Mouse (Mus musculus) heart, postnatal 10 days (tissue): ENCODE measurements around the gene Olfr419. TPM values are rescaled to one million over a fixed set of nuclear protein-coding genes. Genes with fewer than 3 reads are reported as not detected.
A peak's percentile ranks its signal among the peaks of the same experiment; 100 is the strongest.

Source experiments
- DNase-seq, 2 experiments: peaks; one replicate each; pipeline ENCODE4 v3.0.0; 2021
- intact Hi-C: fragments of 180-260 bp; cut with DNase I; formaldehyde crosslinking; loops from one replicate; pipeline ENCODE4 v1.15.1; 2025
- total RNA-seq, 2 experiments: library from RNA; stranded (reverse); gene quantifications; 2 replicates each; pipeline ENCODE4 v1.2.3; 2021

Olfr419 gene
- total RNA-seq: not detected

GRCm38 (mm10) chr1:174251961-174252360 is at the start of gene Olfr419:
Olfr419 (minus strand) TSS chr1:174252061.
- DNase-seq: no peak
- intact Hi-C loops: no loop called here

GRCm38 (mm10) chr1:174270643-174271042 is 18.8 kb upstream of the Olfr419 start:
- DNase-seq: no peak

GRCm38 (mm10) chr1:174269162-174269561 is 17.3 kb upstream of the Olfr419 start:
- no peak for DNase-seq
- intact Hi-C loops: no loop called here

More at GRCm38 (mm10) chr1:174270643-174271042, 18.8 kb upstream of the Olfr419 start:
- intact Hi-C loops: no loop called here

DNA sequence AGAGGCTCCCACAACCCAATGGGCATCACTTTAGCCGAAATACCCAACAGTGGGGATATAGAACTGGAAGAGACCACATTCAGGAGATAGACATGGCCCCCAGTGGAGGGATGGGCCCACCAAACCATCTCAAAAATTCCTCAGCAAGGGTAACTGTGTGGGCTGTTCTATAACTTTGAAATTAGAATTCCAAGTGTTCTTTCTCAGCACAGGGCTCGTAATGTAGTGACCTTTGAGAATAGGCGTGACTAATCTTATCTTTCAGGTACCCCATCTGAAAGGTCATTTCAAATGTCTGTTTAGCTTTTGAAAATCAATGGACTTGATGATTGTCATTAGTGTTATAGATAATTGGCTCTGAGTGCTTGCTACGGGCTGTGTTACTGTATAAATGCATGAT is 16.0 kb upstream of the Olfr419 start:
- DNase-seq: no peak
- intact Hi-C loops: no loop called here

- intact Hi-C loops: no loop called here
- DNase-seq: no peak
Measured at GRCm38 (mm10) chr1:174250376-174250775, 1.5 kb downstream of the Olfr419 start.

DNA sequence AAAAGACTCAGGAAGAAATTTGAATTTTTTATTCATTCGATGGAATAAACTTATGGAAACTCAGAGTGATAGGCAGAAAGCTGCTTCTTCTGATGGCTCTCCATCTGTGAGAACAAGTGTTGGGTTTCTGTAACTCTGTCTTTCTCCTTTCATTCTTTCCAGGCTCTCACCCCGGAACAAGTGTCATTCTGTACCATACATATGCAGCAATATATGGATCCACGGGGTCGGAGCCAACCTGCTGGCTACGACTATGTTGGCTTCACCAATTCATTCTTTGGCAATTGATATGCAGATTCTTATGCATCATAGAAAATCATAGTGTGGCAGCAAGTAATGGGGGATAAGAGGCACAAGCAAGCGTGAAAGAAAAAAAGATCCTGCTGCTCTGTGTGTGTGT is 4.7 kb downstream of the Olfr419 start:
- DNase-seq: no peak
- intact Hi-C loops: no loop called here

DNA sequence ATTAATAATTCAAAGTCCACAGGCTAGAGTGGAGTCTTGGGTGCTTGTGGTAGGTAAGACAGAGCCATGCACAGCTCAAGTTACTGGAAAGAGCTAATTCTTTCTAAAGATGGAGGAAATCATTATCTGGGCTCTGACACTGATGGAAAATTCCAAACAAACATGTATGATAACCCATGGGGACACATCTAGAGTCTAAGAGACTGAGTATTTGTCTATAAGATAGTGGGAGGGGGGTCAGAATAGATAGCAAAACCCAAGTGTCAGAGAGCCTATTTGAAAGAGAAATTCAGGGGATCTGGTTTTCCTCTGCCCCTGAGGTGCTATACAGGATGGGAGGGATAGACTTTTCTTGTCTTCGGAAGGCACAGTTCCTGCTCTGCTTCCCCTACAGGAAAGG is 5.8 kb downstream of the Olfr419 start:
- intact Hi-C loops: no loop called here
- DNase-seq: no peak

GRCm38 (mm10) chr1:174244621-174245020 is 7.2 kb downstream of the Olfr419 start:
- no peak for DNase-seq
- intact Hi-C loops: no loop called here

GRCm38 (mm10) chr1:174239916-174240315 is 11.9 kb downstream of the Olfr419 start:
- intact Hi-C loops: no loop called here
- peak; percentile 35 to 36 for DNase-seq

DNA sequence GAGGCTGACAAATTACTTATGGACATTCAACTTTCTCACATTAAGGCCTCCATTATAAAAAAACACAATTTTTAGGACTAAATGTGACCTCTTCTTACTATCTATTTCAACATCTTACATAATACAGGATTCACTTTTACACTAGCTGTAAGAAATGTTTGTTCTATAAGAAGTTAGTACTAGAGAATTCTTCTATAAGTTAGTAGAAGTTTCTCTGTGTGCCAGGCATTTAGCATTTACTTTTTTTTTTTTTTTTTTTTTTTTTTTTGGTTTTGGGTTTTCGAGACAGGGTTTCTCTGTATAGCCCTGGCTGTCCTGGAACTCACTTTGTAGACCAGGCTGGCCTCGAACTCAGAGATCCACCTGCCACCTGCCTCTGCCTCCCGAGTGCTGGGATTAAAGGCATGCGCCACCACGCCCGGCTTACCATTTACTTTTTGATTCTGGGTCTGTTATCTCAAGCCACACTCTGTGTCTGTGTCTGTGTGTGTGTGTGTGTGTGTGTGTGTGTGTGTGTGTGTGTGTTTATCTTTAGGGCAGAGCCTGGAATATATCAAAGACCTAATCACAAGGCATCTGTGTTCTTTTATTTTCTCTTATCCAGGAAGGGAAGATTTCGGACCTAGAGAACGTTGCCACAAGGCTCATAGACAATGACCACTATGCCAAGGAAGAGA is 35.2 kb downstream of the Olfr419 start:
- intact Hi-C loops: no loop called here
- no peak for DNase-seq

GRCm38 (mm10) chr1:174215270-174216038 is 36.4 kb downstream of the Olfr419 start:
- no peak for DNase-seq
- intact Hi-C loops: no loop called here

DNA sequence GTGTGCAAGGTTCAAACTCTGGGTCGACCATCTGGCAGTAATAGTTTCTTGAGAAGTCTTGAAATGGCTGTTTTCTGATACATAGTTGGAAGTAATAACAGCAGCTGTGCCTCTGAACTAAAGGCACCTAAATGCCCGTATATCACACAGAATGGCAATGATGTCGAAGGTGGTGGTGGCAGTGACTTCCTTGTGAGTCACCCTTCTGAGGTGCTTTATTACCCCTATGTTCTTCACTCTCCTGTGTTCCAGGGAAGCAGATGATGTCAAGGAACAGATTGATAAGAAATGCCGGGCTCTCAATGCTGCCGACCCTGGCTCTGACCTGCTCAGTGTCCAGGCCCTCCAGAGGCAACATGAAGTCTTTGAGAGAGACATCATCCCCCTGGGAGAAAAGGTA is 39.6 kb downstream of the Olfr419 start:
- no peak for DNase-seq
- intact Hi-C loops: no loop called here

GRCm38 (mm10) chr1:174204699-174205098 is 47.2 kb downstream of the Olfr419 start:
- no peak for DNase-seq
- intact Hi-C loops: no loop called here

Other genes starting within 250 kb of the Olfr419 start
- gene Ifi205, start 220.3 kb downstream of the Olfr419 start, total RNA-seq: under 1 TPM; 0.45 to 0.69 TPM
- gene Olfr433, start 211.4 kb downstream of the Olfr419 start, total RNA-seq: not detected
- not detected for gene Olfr432, start 202.9 kb downstream of the Olfr419 start, total RNA-seq
- gene Olfr430, start 185.5 kb downstream of the Olfr419 start, total RNA-seq: not detected
- not detected for gene Olfr429, start 167.7 kb downstream of the Olfr419 start, total RNA-seq
- not detected for gene Olfr427, start 155.2 kb downstream of the Olfr419 start, total RNA-seq
- gene Olfr231, start 130.9 kb downstream of the Olfr419 start, total RNA-seq: not detected
- not detected for gene Olfr424, start 120.5 kb downstream of the Olfr419 start, total RNA-seq
- gene Olfr420, start 96.4 kb downstream of the Olfr419 start, total RNA-seq: not detected
- gene Spta1, start 79.3 kb downstream of the Olfr419 start, total RNA-seq: 10 to 100 TPM in 1 of 2 experiments, 1 to 10 TPM in 1; 9.6 to 10.3 TPM
- gene Mptx1, start 78.5 kb upstream of the Olfr419 start, total RNA-seq: not detected
- gene Olfr417, start 113.1 kb upstream of the Olfr419 start, total RNA-seq: not detected
- not detected for gene Olfr248, start 139.0 kb upstream of the Olfr419 start, total RNA-seq
- gene Olfr414, start 172.0 kb upstream of the Olfr419 start, total RNA-seq: not detected
- gene Olfr220, start 190.0 kb upstream of the Olfr419 start, total RNA-seq: not detected
- gene Fmn2, start 249.8 kb upstream of the Olfr419 start, total RNA-seq: under 1 TPM; 0.40 to 0.62 TPM